Mouse (Mus musculus): ENCODE data around the gene Sult1a1.

DNA sequence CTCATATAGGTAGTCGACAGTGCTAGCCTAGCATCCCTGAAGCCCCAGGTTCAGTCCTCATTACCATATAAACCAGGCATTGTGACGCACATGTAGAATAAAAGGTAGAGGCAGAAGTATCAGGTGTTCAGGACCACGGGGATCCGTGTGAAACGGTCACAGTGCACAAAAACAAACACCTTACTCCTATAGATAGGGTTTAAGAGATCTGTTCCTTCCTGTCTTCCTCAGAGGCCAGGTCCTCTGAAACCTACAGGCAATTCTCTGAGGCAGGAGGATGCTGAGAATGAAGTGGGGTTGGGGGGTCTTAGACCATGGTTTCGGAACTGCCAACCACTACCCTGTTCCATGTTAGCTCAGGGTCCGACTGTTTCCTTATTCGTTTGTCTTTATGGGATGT is 21.6 kb upstream of the Sult1a1 start:
- no peak; the same call in 1 of the 2 replicates for TF ChIP-seq POLR2A (IDR thresholded peaks at IDR 0.05; ENCODE audit: low read depth, low read length)
- no peak for TF ChIP-seq CTCF (IDR thresholded peaks at IDR 0.05; ENCODE audit: borderline replicate concordance, insufficient read depth, low read length)
